Mouse (Mus musculus) bone marrow, adult 2 months (tissue): Measurements from ENCODE around the gene Rsu1.

Experiments
- CTCF ChIP-seq: fragments of 200-500 bp; IDR thresholded peaks from 2 replicates; pipeline ENCODE4 v1.5.1; 2011; ENCODE audit warnings: low read length, control low read depth; ENCODE audit not compliant: control insufficient read depth, insufficient read depth
- POLR2A ChIP-seq: fragments of 200-500 bp; IDR thresholded peaks from 2 replicates; pipeline ENCODE4 v1.6.1; 2011; ENCODE audit warnings: low read depth, mild to moderate bottlenecking, control low read depth, low read length, borderline replicate concordance; ENCODE audit not compliant: control insufficient read depth

DNA sequence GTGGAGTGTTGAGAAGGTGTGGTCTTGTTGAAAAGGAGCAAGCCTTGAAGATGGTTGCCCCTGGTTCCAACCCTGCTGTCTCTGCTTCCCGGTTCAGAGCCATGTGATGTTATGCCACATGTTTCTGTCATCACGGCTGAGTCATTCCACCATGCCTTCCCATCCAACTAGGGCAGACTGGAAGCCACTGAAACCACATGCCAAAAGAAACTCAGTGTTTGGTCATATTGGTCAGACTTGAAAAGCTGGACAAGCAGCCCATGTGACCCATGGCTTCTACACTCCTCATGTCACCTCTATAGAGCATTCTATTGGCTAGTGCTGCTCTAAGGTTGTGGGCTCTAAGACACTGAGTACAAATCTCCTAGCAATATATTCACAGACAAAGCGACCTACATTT, 41.5 kb downstream of the Rsu1 start:
- no peak for TF ChIP-seq CTCF
- no peak for TF ChIP-seq POLR2A
